Mouse (Mus musculus): Measurements from ENCODE around the gene Olfr1383.
"Not testable (repeated sequence)": the region's sequence is repeated elsewhere in the genome, so short reads cannot be mapped to it uniquely, and the experiment has no call there.

GRCm38 (mm10) chr11:49488770-49489169 is 30.7 kb upstream of the Olfr1383 start, which contains the start of gene Olfr1385:
- TF ChIP-seq CTCF, POLR2A (IDR thresholded peaks at IDR 0.05; ENCODE audit: extremely low read depth, insufficient read depth, low read length): not testable (repeated sequence)

All from cortical plate, adult 2 months (tissue).